Mouse (Mus musculus) heart, adult 10 weeks (tissue): ENCODE data around the gene Erbb2. TPM values are rescaled to one million over a fixed set of nuclear protein-coding genes. Genes with fewer than 3 reads are reported as not detected.

Experiments
- polyA plus RNA-seq: library from polyadenylated mRNA; stranded (reverse); fragments of 350-450 nt; fragmentation: Illumina TruSeq; extraction: RNeasy Lipid Tissue Mini Kit (QIAGEN cat#74804); gene quantifications from one replicate; pipeline ENCODE4 v1.2.3, GENCODE M21; 2014; ENCODE audit warnings: low read depth, low replicate concordance

Gene Erbb2
- 5.2 TPM for polyA plus RNA-seq

GRCm38 (mm10) chr11:98412273-98412796, at the start of gene Erbb2:
Erbb2 (plus strand) TSS chr11:98412470.

DNA sequence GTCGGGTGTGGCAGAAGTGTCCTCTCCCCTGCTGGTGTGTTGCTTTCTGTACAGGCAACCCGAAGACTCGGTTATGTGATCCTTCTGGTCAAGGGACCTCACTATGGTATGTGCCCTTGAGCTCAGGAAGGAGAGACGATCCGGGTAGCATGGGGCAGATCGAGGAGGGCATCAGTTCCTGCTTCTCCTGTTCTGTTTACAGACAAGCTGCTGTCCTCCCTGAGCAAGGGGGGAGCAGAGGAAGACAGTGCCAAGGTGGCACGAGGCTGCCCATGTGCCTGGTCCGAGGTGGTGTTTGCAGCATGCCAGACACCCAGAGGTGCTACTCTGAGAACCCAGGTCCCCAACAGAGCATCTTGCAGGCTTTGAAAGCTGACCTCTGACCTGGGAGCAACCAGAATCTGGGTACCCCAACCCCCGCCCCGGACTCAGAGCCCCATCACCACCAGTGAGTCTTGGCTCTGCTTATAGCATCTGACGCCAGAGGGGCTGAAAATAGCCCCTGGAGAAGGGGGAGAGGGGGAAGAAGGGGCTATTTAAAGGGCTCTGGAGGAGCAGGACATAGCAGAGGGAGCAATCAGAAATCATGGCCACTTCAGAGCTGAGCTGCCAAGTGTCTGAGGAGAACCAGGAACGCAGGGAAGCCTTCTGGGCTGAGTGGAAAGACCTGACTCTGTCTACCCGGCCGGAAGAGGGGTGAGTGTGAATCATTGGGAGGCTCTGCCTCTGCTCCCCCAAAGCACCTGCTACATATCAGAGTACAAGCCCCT, 28.8 kb upstream of the Erbb2 start, which contains the start of gene Tcap:
Gene Tcap, plus strand, starts transcription at position 551 of the 770 bp plus-strand sequence.

GRCm38 (mm10) chr11:98385638-98386585, 26.4 kb upstream of the Erbb2 start, which contains the start of gene Pnmt:
Pnmt (plus strand) TSS chr11:98386450.

GRCm38 (mm10) chr11:98400161-98400726, 12.0 kb upstream of the Erbb2 start, which contains the start of gene Pgap3:
Pgap3 (minus strand) TSS chr11:98400490.

GRCm38 (mm10) chr11:98438331-98439158, 26.3 kb downstream of the Erbb2 start, which contains the start of gene Mien1:
Mien1 (minus strand) TSS chr11:98438991.

DNA sequence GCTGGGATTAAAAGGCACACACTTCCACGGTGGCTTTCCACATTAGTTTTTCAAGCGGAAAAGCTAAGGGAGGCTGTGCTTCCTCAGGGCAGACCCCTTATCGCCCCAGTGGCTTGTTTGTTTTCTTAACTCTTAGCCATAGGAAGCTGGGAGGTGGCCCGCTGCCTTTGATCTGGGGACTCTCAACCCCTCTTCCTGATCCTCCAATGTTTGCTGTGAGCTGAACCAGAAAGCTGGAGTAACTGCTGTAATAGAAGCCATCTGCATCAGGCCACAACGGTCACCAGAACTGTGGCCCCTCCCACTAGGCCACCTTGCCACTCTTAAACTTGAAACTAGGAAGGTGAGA, 33.9 kb downstream of the Erbb2 start, which contains the start of gene Grb7:
Gene Grb7, plus strand, starts transcription at position 182 of the 349 bp plus-strand sequence.

Other genes with a start within 250 kb of the Erbb2 start
- gene Med1, start 219.2 kb upstream of the Erbb2 start, polyA plus RNA-seq = 22.1 TPM
- gene Cdk12, start 209.4 kb upstream of the Erbb2 start, polyA plus RNA-seq = 11.7 TPM
- not detected for gene Neurod2, start 82.8 kb upstream of the Erbb2 start, polyA plus RNA-seq
- 10.0 TPM for gene Ppp1r1b, start 64.1 kb upstream of the Erbb2 start, polyA plus RNA-seq
- 28.4 TPM for gene Stard3, start 54.1 kb upstream of the Erbb2 start, polyA plus RNA-seq
- 1,455 TPM for gene Tcap, start 28.7 kb upstream of the Erbb2 start, polyA plus RNA-seq
- gene Pnmt, start 26.0 kb upstream of the Erbb2 start, polyA plus RNA-seq = 1.9 TPM
- gene Pgap3, start 12.0 kb upstream of the Erbb2 start, polyA plus RNA-seq = 10.7 TPM
- gene Mien1, start 26.5 kb downstream of the Erbb2 start, polyA plus RNA-seq = 87.1 TPM
- not detected for gene Grb7, start 33.9 kb downstream of the Erbb2 start, polyA plus RNA-seq
- 0.24 TPM for gene Ikzf3, start 133.6 kb downstream of the Erbb2 start, polyA plus RNA-seq
- not detected for gene Zpbp2, start 138.6 kb downstream of the Erbb2 start, polyA plus RNA-seq
- 55.4 TPM for gene Ormdl3, start 174.9 kb downstream of the Erbb2 start, polyA plus RNA-seq
- gene Lrrc3c, start 185.8 kb downstream of the Erbb2 start, polyA plus RNA-seq = not detected
- not detected for gene Gm12355, start 213.2 kb downstream of the Erbb2 start, polyA plus RNA-seq
- gene Gsdma3, start 213.9 kb downstream of the Erbb2 start, polyA plus RNA-seq = not detected
- gene Gsdma2, start 234.3 kb downstream of the Erbb2 start, polyA plus RNA-seq = not detected